Mouse (Mus musculus): ENCODE data around the gene Mthfr.
"Not testable (repeated sequence)": the region's sequence is repeated elsewhere in the genome, so short reads cannot be mapped to it uniquely, and the experiment has no call there.

Gene Mthfr

DNA sequence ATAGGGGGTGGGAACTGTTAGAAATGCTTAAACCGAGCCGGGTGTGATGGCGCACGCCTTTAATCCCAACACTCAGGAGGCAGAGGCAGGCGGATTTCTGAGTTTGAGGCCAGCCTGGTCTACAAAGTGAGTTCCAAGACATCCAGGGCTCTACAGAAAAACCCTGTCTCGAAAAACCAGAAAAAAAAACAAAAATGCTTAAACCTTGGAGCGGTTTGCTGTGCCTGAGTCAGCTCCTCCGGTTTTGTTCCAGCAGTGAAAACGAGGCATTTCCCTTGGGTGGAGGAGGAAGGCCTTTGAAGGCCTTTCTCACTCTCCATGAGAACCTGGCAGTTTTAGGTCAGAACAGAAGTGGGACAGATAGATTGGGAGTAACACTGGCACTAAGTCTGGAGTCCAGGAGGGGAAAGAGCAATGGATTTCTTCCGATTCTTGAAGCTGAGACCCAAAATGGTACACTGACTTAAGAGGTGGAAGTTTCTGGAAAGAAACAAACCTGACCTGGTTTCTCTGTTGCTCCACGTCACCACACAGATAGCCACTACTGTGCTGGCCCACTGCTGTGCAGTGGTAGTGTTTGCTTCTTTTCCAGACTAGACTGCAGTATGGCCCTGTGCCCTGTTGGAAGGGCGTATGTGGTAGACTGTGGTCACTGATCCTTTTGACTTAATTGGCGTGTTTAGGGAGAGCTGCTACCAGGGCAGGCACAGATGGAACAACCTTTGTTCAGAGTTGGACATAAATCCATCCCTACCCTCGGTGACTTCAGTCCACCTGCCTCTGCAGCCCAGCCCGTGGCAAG, 1.4 kb downstream of the Mthfr start:
- DNase-seq (ENCODE audit: low read depth, low spot score): no peak

DNA sequence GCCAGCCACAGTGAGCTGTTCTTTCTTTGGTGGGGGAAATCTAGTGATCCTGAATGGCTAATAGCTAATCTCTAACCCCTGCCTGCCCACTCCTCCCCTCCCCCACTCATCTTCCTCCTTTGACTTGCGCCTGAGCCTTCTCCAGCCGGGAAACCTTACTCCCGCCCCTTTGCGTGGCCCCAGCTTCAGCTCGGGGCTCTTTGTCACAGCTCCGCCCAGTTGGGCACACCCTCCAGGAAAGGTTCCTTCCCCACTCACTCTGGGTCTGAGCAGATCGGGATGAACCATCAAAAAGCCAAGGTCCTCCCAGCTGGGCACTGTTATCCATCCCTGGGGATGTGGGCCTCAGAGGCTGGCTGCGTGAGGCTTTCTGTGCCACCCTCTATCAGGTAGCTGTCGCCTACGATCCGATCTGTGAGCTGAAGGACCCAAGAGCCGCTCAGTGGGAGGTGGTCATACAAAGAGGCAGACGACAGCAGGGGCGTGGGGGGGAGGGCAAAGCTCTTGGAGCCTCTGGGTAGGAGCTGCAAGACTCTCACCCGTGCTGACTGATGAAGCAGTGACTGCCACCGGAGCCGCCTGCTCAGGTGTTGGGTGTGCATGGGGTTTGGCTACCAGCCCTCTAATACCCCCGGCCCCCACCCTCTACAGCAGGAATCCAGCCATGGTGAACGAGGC, 2.2 kb downstream of the Mthfr start:
- DNase-seq (ENCODE audit: low read depth, low spot score): peak; percentile 59

DNA sequence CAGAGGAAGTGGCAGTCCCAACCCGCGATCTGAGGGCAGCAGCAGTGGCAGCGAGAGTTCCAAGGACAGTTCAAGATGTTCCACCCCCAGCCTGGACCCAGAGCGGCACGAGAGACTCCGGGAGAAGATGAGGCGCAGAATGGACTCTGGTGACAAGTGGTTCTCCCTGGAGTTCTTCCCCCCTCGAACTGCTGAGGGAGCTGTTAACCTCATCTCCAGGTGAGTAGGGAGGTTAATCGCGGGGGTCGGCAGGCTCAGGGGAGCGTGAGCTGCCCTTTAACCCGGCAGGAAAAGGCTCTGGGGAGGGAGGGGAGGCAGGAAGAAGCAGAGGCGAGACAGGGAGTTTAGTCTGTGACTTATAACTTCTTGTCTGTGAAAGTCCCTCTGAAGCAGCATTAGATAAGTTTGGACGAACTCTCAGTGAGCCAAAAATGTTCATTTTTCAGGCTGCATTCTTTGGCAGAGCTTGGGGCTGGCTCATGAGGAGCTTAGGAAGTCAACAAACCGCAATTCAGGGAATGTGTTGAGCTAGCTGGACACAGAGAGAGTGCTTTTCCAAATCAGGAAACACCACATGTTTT, 2.8 kb downstream of the Mthfr start:
- DNase-seq (ENCODE audit: low read depth, low spot score): no peak

DNA sequence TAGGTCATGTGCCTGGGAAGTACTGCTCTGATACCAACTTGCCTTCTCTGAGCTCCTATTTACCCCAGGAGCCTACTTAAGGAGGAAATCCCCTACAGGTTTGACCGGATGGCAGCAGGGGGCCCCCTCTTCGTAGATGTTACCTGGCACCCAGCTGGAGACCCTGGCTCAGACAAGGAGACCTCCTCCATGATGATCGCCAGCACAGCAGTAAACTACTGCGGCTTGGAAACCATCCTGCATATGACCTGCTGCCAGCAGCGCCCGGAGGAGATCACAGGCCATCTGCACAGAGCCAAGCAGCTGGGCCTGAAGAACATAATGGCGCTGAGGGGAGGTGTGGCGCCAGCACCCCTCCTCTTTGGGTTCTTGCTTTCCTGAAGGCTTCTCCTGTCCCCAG, 4.5 kb downstream of the Mthfr start:
- DNase-seq (ENCODE audit: low read depth, low spot score): not testable (repeated sequence)

DNA sequence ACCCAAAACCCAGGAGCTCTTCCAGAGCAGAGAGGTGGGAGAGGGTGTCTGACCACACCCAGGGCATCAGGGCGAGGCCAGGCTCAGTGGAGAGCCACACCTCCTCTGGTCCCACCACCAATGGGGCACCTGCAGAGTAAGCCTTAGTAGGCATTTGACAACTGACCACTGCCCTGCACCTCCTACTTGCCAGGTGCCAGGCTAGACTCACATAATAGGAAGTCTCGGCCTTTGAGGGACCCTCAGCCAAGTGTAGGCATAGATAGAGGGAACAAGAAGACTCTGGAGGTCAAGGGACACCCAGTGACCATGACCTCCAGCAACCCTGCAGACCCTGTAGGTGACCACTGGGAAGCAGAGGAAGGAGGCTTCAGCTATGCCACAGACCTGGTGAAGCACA, 5.2 kb downstream of the Mthfr start:
- no peak for DNase-seq (ENCODE audit: low read depth, low spot score)

DNA sequence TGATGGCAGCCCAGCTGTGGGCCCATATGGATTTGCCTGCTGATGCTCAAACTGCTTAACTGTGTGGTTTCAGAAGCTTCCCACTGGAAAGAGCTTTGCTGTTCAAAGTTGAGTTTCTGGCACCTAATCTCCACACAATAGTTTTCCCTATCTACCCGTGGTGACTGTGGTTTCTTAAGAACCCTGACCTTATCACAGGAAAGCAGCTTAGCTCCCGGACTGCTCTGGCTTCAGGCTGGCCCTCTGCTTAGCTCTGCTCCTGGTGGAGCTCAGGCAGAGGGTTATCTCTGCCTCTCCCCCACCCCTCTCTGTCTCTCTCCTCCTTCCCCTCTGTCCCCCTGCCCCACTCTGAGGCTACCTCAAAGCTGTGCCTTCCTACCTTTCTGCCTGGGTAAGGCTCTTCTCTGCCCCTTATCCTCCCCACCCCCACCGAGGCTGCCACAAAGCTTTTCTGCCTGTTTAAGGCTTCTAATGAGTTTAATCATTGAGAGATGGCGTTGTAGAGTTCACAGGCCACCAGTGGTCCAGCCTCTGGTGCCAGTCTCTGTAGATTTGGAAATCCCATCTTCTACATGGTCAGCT, 7.7 kb downstream of the Mthfr start:
- no peak for DNase-seq (ENCODE audit: low read depth, low spot score)

DNA sequence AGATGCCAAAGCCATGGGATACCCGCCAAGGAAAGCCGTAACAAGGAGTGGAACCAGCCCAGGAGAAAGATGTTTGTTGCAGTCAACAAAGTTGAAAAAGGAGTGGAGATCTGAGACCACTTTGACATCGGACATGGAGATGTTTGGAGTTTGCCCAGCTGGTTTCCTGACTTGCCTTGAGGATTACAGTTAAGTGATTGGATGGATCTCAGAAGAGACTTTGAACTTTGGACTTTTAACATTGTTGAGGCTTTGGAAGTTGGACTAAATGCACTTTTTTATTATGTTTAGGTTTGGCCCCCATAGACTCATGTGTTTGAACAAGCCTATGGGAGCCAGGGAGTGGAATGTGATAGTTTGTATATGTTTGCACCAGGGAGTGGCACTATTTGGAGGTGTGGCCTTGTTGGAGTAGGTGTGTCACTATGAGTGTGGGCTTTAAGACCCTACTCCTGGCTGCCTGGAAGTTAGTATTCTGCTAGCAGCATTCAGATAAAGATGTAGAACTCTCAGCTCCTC, 11.6 kb downstream of the Mthfr start:
- not testable (repeated sequence) for DNase-seq (ENCODE audit: low read depth, low spot score)

DNA sequence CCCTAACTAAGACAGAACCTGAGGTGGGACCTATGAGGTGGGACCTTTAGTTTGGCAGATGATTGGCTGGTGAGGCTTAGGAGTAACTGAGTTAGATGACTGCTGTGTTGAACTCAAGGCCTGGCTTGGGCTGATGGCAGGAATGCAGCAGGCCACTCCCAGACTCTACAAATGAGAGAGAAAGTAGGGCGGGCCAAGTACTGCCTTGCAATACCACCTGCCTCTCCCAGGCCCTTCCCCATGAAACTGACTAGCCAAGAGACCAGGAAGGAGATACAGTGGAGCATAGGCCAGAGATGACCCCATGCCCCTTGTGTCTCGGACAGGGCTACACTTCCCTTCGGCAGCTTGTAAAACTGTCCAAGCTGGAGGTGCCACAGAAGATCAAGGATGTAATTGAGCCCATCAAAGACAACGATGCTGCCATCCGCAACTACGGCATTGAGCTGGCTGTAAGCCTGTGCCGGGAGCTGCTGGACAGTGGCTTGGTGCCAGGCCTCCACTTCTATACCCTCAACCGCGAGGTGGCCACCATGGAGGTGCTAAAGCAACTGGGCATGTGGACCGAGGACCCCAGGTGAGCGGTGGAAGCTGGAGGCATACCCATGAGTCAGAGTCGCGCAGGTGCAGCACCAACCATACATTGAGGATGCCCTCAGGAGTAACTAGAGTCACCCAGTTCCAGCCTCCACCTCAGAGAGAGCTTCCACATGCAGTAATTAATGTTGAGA, 12.3 kb downstream of the Mthfr start:
- DNase-seq (ENCODE audit: low read depth, low spot score): no peak

DNA sequence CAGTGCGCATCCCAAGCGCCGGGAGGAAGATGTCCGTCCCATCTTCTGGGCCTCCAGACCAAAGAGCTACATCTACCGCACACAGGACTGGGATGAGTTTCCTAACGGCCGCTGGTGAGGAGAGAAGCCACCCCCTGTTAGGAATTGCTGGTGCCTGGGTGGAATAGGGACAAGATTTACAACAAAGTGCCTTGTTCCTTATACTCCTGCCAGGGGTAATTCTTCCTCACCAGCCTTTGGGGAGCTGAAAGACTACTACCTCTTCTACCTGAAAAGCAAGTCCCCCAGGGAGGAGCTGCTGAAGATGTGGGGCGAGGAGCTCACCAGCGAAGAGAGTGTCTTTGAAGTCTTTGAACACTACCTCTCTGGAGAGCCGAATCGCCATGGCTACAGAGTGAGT, 13.0 kb downstream of the Mthfr start:
- DNase-seq (ENCODE audit: low read depth, low spot score): no peak

DNA sequence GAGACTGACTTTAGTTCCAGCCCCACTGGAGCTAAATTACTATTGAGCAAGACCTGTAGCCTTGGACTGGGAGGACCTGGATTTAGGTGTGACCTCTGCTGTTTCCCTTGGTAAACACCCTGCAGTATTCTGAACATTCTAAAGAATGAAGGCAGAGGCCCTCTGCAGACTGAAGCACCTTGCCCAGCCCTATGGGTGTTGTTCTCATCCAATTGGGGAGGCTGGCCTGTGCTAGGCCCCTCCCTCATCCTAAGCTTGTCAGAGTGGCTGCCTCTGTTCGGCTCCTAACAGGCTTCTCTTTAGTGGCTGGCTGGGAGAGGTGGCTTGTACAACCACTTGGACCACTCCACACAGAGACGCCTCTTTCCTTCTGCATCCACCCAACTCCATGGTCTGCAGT, 14.1 kb downstream of the Mthfr start:
- no peak for DNase-seq (ENCODE audit: low read depth, low spot score)

DNA sequence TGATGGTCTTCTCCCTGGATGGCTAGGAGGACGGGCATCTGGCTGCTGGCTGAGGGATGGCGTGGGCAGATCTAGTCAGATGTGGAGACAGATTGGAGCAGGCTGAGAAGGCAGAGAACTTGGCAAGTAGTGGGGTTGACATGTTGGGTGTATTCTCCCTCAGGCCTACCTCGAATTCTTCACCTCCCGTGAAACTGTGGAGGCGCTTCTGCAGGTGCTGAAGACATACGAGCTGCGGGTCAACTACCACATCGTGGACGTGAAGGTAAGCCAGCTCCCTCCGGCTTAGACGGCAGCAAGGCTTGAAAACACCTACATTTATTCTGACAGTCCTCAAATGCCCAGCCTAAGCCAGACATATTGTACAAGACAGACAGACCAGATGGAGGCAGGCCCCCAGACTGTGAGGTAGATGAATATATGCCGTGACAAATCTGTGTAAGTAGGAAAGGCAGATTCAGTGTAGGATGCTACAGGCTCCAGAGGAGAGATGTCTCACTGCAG, 14.6 kb downstream of the Mthfr start:
- no peak for DNase-seq (ENCODE audit: low read depth, low spot score)

DNA sequence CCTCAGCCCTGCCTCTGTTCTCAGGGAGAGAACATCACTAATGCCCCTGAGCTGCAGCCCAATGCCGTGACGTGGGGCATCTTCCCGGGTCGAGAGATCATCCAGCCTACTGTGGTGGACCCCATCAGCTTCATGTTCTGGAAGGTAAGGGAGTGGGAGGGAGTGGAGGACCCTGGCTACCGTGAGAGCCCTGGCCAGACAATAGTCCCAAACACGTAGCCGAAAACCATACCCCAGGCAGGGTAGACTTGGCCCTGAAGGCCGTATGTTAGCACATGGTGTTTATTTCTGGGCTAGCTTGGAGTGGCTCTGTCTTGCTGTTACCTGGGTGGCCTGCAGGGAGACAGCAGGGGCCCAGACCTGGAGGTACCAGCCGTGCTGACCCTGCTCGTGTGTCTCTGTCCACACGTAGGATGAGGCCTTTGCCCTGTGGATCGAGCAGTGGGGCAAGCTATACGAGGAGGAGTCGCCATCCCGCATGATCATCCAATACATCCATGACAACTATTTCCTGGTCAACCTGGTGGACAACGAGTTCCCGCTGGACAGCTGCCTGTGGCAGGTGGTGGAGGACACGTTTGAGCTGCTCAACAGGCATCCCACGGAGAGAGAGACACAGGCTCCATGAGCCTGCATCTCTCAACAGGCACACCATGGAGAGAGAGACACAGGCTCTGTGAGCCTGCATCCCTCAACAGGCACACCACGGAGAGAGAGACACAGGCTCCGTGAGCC, 16.3 kb downstream of the Mthfr start:
- no peak for DNase-seq (ENCODE audit: low read depth, low spot score)

DNA sequence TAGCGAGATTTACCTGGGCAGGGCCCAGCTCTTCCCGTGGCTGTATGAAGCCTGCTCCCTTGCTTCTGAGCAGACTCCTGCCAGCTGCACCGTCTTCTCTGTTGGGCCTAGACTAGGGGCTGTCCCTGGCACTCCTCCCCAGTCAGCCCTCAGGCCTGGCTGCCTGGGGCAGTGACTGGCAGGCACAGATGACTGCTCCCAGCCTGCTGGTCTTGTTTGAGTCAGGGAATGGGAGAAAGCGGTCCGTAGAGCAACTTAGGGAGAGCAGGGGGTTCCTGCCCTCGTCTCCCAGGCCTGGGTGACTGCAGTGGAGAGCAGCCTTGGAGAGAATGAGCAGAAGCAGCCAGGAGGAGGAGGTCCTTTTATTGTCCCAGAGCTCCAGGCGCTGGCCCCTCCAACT, 17.4 kb downstream of the Mthfr start:
- peak; percentile 50 for DNase-seq (ENCODE audit: low read depth, low spot score)

DNA sequence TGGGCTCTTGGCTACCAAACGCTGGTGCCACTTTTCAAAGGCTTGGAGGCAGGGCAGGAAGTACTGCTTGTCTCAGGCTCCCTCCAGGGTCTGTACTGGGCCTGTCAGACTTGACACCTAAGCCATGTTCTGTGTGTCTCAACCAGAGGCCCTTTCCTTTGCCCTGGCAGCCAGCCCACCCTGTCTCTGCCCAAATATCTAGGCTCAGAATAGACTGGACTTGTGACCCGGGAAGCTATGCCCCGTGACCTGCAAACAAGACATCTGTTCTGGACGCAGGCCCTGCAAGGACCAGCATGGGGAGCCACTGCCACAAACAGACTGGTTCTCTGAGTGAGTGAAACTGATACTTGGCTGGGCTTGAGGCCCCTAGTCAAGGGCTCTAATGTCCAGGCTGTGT, 17.9 kb downstream of the Mthfr start:
- DNase-seq (ENCODE audit: low read depth, low spot score): peak; percentile 96

DNA sequence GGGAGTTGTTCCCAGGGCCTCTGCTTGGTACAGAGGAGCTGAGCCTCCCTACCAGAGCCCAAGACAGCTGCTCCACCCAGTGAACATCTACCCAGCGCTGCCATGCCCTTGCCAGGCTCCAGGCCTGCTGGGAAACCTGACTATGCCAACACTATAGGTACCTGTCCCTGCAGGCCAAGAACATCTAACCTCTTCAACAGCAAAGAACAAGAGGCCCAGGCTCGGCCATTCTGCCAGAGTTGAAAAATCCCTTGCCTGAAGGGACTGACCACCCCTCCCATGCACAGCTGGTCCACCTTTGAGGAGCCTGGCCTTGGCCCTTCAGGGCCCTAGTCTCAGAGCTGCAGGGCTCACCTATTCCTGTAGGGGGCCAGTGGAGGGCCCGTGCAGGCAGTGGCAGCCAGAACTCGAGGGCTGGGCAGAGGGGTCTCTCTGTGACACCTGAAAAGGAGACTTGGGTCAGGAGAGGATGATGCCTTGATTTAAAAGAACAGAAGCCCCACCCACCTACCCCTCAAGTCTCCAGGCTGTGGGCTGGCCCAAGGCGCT, 18.9 kb downstream of the Mthfr start:
- no peak for DNase-seq (ENCODE audit: low read depth, low spot score)

DNA sequence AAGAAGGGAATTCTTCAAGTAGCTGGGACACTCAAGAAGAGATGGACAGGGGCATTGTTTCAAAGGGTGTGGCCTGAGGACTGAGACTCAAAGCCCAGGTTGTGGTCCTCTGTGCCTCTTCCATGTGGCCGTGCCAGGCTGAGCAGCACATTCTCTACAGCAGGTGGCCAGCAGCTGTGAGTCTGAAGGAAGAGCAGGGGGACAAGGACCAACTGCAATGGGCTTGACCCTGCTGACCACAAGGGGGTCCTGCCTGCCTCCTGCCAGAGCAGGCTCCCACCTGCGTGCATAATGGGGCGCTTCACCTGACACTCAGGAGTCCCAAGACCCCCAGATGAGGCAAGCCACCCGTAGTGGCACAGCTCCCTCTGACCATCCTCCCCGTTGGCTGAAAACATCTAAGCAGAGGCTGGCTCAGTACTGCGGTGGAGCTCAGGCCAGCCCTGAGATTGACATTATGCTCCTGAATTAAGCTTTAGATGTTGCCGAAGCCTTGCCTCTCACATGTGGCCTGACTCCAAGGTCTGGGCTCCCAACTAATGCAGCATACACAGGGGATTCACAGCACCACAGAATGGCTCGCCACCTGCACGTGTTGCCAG, 19.4 kb downstream of the Mthfr start:
- DNase-seq (ENCODE audit: low read depth, low spot score): no peak

DNA sequence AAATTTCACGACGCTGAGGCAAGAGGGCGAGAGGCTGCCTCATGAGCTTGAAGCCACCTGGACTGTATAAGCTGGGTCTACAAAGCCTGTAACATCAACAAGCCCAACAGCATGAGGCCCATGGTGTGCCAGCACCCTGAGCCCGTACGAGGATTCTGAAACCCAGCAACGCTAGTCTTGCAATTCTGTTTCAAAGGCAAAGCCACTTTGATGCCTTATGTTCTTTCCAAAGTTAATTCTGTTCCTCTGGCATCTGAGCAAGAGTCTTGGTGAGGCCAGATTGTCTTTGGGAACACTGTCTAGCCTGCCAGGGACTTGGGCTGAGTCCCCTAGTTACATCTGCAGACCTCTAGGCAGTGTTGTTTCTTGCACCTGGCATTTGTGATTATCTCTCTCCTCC, 20.1 kb downstream of the Mthfr start:
- no peak for DNase-seq (ENCODE audit: low read depth, low spot score)

DNA sequence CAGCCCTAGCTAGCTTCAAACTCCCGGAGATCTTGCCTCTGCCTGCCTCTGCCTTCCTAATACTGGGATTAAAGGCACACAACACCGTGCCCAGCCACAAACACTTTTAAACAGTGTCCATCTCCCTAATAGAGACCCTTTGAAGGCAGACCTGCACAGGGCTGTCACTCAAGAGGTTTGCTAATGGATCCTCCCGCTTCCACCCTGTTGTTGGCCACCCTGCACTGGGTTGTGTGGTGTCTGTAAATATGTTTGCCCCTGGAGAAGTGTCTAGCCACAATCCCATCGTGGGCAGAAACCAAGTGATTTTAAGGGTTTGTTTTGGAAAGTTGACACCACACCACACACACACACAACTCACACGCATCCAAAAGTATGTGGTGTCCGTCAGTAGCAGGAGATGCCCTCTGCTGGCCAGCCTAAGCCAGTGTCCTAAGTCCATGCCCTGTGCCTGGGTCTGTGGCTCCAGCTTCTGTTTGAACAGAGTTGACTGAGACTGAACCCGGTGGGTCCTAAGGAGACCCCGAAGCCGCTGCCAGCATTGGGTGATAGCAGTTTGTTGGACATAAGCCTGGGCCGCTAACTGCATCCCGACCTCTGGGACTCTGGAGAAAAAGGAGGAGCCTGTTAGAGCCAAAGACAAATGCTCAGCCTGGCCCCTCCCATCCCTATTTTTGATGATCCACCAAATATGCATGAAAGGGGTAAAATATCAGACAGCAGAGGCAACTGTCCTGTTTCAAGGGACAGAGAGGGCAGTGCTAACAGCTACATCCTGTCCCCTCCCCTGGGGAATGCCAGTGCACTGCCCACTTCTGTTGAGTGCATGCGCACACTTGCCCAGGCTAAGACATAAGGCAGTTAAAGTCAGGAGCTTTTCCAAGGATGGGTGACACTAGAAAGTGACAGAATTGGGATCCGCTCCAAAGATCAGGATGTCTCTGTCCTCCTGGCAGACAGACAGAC, 21.5 kb downstream of the Mthfr start:
- DNase-seq (ENCODE audit: low read depth, low spot score): no peak

DNA sequence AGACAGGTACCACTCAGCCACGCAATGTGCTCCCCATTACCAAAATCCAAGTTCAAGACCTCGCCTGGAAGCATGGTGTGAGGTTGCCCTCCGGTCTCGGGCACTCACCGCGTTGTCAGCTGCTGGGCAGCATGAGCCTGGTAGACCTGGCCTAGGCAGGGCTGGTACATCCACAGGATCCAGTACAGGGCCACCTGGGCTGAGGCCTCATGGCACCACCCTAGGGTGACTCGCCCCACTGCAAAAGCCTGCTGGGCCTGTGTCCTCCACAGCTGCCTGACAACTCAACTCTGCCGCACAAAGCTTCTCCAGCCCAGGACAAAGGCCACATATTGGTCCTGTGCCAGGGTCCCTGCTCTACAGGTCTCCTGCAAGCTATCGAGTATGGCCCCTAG, 22.2 kb downstream of the Mthfr start:
- DNase-seq (ENCODE audit: low read depth, low spot score): no peak

Data from skeletal muscle tissue, adult 2 months (tissue).